Mouse (Mus musculus) spleen, embryonic (tissue): ENCODE data around the gene Abhd17a.

ENCODE experiments used
- CTCF ChIA-PET: fragments of 350-600 bp; sonication (Branson Sonifier 250); formaldehyde crosslinking; loops from one replicate; lab custom pipeline; 2022; lab: Charles Lee

Abhd17a gene

GRCm38 (mm10) chr10:80578131-80578750 is 11.9 kb downstream of the Abhd17a start:
- CTCF ChIA-PET: interaction anchor here (0.6 to 1.6 kb wide), 6 partner anchors 12 to 150 kb away, joined by 3 read pairs; partner anchors contain the start of gene Rexo1

- CTCF ChIA-PET: interaction anchor here (0.6 to 0.9 kb wide), 2 partner anchors 16 to 124 kb away, joined by 3 read pairs; partner anchors contain the start of gene Rexo1
Measured at GRCm38 (mm10) chr10:80577195-80578130, 12.7 kb downstream of the Abhd17a start, which contains the start of gene Klf16. Gene Klf16 (minus strand): TSS chr10:80577321.

DNA sequence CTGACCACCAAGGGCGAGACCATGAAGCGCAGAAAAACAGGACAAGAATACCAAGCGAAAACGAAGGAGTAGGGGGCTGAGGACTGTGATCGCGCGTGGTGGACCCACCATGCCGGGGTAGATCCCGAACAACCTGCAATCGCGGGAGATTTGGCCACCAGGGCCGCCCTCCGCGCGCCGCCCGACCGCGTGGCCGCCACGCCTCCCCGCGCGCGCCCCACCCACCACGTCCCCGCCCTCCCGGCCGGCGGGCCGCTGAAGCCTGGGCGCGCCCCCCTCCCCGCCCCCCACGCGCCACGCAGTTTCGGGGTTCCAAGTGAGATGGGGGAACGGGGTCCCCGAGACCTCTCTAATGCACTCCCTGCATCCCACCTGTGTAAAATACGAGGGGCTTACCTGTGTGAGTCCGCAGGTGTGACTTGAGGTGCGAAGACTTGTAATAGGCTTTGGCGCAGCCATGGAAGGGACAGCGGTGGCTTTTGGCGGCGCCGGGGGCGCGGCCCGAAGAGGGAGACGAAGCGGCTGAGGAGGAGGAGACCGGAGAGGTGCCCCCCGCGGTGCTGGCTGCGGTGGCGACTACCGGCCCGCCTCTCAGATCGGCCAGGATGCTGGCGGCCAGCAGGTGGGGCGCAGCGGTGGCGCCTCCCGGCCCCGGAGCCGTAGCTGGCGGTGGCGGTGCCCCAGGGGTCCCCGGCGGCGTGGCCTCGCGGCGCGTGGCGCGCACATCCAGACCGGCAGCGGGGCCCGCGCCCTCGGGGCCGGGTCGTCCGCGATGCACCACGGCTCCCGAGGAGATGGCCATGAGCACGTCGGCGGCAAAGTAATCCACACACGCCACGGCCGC is 13.6 kb downstream of the Abhd17a start:
- CTCF ChIA-PET: no interaction called here

DNA sequence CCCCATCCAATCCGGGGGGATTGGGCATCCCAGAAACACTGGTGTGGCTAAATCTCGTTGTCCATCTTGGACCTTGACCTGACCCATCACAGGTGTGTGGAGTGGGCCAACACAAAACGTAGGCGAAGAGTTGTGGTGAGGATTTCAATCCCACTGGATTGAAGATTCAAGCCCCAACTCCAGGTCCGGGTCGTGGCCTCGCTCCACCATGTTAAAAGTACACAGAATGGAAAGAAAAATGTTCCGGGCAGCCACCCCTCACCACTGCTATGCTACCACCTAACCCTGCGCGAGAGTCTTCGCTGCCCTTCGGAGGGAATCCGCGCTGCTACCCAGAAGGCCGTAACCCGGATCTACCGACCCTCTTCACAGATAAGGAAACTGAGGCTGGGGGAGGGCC is 14.2 kb downstream of the Abhd17a start:
- CTCF ChIA-PET: interaction anchor here (0.7 kb wide), 1 partner anchor 124 kb away, joined by 3 read pairs; no protein-coding TSS in a partner anchor

DNA sequence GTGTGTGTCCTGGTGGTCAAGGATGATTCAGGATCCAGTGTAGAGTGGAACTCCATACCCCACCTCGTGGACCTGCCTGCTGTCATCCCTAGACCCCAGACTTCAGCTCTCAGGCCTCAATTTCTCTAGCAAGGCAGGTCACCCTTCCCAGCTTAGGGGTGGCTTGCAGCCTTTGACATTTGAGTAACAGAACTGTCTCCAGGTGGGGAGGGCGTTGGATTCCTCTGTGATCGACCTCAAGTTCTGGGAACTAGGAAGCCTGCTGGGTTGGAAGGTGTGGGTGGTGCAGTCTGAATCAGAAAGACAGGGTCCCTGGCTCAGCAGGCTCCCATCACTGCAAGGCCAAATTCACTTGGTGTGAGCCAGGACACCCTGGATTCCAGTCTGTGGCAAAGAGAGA is 15.2 kb downstream of the Abhd17a start:
- CTCF ChIA-PET: interaction anchor here (1.1 kb wide), 1 partner anchor 9 kb away, joined by 4 read pairs; no protein-coding TSS in a partner anchor

DNA sequence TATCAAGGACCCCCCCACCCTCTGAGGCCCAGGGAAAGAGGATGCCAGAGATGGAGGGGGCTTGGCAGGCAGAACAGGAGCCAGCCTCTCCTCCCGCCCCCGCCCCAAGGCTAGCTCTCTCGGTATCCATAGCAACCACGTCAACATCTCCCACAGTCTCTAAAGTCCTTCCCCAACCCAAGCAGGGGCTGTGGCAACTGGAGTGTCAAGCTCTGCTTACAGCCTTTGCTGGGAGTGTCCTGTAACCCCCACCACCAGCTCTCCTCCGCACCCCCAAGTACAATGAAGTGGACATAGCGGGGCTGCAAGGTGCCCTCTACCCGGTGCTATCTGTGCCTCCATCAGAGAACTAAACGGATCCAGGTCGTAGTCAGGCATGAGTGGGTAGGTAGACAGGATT is 16.2 kb downstream of the Abhd17a start:
- CTCF ChIA-PET: no interaction called here

- CTCF ChIA-PET: no interaction called here
Measured at GRCm38 (mm10) chr10:80572477-80572876, 17.7 kb downstream of the Abhd17a start.

DNA sequence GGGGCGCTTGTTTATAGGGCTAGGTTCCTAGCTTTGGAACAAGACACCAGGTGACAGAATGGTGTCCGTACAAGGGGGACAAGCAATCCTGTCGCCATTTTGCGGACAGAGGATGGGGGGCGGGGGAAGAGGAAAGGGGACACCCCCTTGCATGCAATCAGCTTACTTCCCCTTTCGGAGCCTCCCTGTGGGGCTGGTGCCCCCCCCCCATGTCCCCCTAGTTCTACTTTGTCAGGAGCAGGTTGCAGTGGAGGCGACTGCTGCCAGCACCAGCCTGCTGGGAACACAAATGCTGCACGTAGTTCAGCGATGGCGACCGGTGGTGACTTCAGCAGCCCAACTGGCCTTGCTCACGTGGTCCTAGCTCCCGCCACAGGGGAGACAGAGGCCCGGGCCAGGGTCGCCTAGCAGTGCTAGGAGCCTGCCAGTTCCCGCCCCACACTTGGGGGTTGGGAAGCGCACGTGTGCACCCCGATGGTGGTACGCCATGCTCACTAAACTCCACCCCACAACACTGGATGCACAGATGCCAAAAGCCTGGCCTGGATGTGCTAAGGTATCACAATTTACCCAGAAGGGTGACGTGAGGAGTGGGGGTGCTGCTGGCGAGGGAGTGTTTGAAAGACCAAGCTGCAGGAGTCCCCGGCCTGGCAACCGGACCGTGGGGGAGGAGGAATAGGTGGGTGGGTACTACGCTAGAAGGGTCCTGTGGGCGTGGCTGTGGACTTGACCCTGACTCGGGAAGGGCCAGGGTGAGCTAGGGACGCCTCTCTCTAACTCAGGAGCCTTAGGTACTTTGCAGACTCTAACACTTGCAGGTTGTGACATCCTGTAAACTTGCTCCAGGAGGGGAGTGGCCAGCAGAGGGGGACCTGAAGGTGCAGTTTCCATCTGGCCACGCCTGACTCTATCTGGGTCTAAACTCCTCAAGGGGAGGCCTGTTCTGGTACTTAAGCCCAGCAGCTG is 19.0 kb downstream of the Abhd17a start:
- CTCF ChIA-PET: interaction anchor here (0.6 to 1.0 kb wide), 4 partner anchors 47 to 472 kb away, joined by 3 to 8 read pairs (median 4); no protein-coding TSS in a partner anchor

- CTCF ChIA-PET: interaction anchor here (0.6 to 1.3 kb wide), 4 partner anchors 9 to 471 kb away, joined by 3 to 8 read pairs (median 3); partner anchors contain the start of gene Rexo1
Measured at GRCm38 (mm10) chr10:80570419-80570818, 19.7 kb downstream of the Abhd17a start.

- CTCF ChIA-PET: interaction anchor here (1.0 to 1.3 kb wide), 2 partner anchors 8 to 49 kb away, joined by 3 to 8 read pairs; partner anchors contain the start of gene Rexo1
Measured at GRCm38 (mm10) chr10:80569664-80570066, 20.5 kb downstream of the Abhd17a start.

- CTCF ChIA-PET: no interaction called here
Measured at GRCm38 (mm10) chr10:80568876-80569275, 21.3 kb downstream of the Abhd17a start.

- CTCF ChIA-PET: interaction anchor here (0.6 to 1.2 kb wide), 8 partner anchors 8 to 307 kb away, joined by 3 to 4 read pairs (median 3); partner anchors contain the start of gene Csnk1g2
Measured at GRCm38 (mm10) chr10:80566375-80567092, 23.6 kb downstream of the Abhd17a start.

GRCm38 (mm10) chr10:80561116-80561944 is 28.8 kb downstream of the Abhd17a start, which contains the start of gene Rexo1:
Gene Rexo1 (minus strand): TSS chr10:80561560.
- CTCF ChIA-PET: interaction anchor here (0.6 to 1.3 kb wide), 6 partner anchors 9 to 100 kb away, joined by 3 to 5 read pairs (median 3); no protein-coding TSS in a partner anchor

DNA sequence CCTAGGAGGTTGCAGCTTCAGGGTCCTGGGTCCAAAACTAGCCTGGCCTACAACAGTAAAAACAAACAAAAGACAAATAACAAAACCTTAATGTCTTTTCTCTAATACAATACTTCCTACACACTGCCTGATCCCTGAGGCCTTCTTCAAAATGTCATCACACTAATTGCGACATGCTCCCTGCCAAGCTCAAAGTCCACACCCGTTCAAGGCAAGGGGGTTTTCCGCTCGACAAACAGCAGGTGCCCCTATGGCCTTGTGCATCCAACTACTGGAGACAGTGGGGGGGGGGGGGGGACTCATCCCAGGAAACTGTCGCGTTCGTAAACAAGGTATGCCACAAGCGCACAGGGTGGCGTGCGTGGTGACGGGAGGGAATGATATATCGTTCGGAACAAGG is 29.5 kb downstream of the Abhd17a start:
- CTCF ChIA-PET: interaction anchor here (0.6 kb wide), 1 partner anchor 100 kb away, joined by 3 read pairs; no protein-coding TSS in a partner anchor

- CTCF ChIA-PET: no interaction called here
Measured at GRCm38 (mm10) chr10:80559431-80559830, 30.7 kb downstream of the Abhd17a start.

GRCm38 (mm10) chr10:80557346-80557965 is 32.7 kb downstream of the Abhd17a start:
- CTCF ChIA-PET: no interaction called here

GRCm38 (mm10) chr10:80553997-80554396 is 36.1 kb downstream of the Abhd17a start:
- CTCF ChIA-PET: no interaction called here
